ENCODE assay signal across 8 mouse cellular contexts in genomic region chr13:19698524-19699173, GRCm38 (mm10). TPM values are rescaled to one million over a fixed set of nuclear protein-coding genes. Genes with fewer than 3 reads are reported as not detected.
DNase-seq lines count a peak whose midpoint lies in the region; ATAC-seq and TF ChIP-seq lines count a peak whose summit lies in the region.

No protein-coding gene starts in this region.

- no peaks in the 10 kb centered on the region for H3K27me3 ChIP-seq in hindbrain, postnatal 0 days (ENCODE audit: insufficient read depth, low read length)

- no peak overlapping the region for H3K4me3 ChIP-seq in hindbrain, postnatal 0 days (ENCODE audit: low read length)

- no peak for ATAC-seq in hindbrain, postnatal 0 days
- peak; percentile 89 for ATAC-seq in megakaryocyte progenitor cell, adult 5-6 weeks (replicated peaks; ENCODE audit: poor library complexity)

- WGBS in hindbrain, postnatal 0 days: 21% methylated on average over 12 of the region's 12 CpGs

- H3K4me1 ChIP-seq in hindbrain, postnatal 0 days (ENCODE audit: insufficient read depth, low read length): peaks cover 4% of the 10 kb centered on the region; the same call in 1 of the 2 replicates

- peak; percentile 12 for DNase-seq in kidney, adult 9 months
- DNase-seq in kidney, adult 11 months: no peak
- peak; percentile 40 for DNase-seq in MN1 (ENCODE audit: low spot score)
- peak; percentile 45 for DNase-seq in embryo, embryonic 11.5 days (ENCODE audit: low read depth, low spot score)
- peak; percentile 86 for DNase-seq in hindbrain, postnatal 0 days (ENCODE audit: low spot score)
- DNase-seq in yolk sac, embryonic 10.5 days (ENCODE audit: low spot score): peak; percentile 21
- no peak for DNase-seq in right cerebral cortex, adult 18-20 months

- no peaks in the 10 kb centered on the region for H3K36me3 ChIP-seq in hindbrain, postnatal 0 days (ENCODE audit: insufficient read depth, low read length)

- TF ChIP-seq CTCF in hindbrain, postnatal 0 days (IDR thresholded peaks at IDR 0.05; ENCODE audit: low read depth): peak; percentile 87

- no peak overlapping the region for H3K4me2 ChIP-seq in hindbrain, postnatal 0 days (ENCODE audit: low read depth, low read length)

- H3K27ac ChIP-seq in hindbrain, postnatal 0 days: no peak overlapping the region

- no peaks in the 10 kb centered on the region for H3K9me3 ChIP-seq in hindbrain, postnatal 0 days (ENCODE audit: low read length)

- no peak overlapping the region for H3K9ac ChIP-seq in hindbrain, postnatal 0 days (replicated peaks; ENCODE audit: low read length)

RNA-seq across cellular contexts. Expression of gene Nme8, which starts 1.1 kb away (rescaled TPM):
- total RNA-seq in hindbrain, postnatal 0 days (2014; rRNA removed): not detected in 2 replicates
- 0.41 TPM in 1 of 2 replicates, not detected in the other for polyA plus RNA-seq in hindbrain, postnatal 0 days (2015; fragmentation: Nextera tagmentation; extraction: Ambion mirVana)
- not detected in 2 replicates for total RNA-seq in megakaryocyte progenitor cell, adult 5-6 weeks (2015)
- not detected in 2 replicates for total RNA-seq in megakaryocyte progenitor cell, adult 5-6 weeks (2017)

Comparison
In these comparisons a context has a peak if more than half of its experiments do, and no peak if none do; other contexts are left out.
1. DNase-seq: peak in kidney, adult 9 months (single experiment), MN1 (single experiment), embryo, embryonic 11.5 days (single experiment), hindbrain, postnatal 0 days (single experiment) and yolk sac, embryonic 10.5 days (single experiment); none in kidney, adult 11 months (single experiment) and right cerebral cortex, adult 18-20 months (single experiment).